Mouse (Mus musculus) testis, postnatal 10 days (tissue): ENCODE data around the gene Pou2f3.

Experiments
- DNase-seq: peaks from one replicate; pipeline ENCODE4 v3.0.0; 2021; ENCODE audit warnings: low spot score

Pou2f3 gene

GRCm38 (mm10) chr9:43210190-43210682 is at the start of gene Pou2f3:
Pou2f3 (minus strand) TSS chr9:43210369.
- peak; percentile 78 for DNase-seq

- no peak for DNase-seq
Measured at GRCm38 (mm10) chr9:43253271-43253681, 43.1 kb upstream of the Pou2f3 start.

GRCm38 (mm10) chr9:43252790-43253189 is 42.6 kb upstream of the Pou2f3 start:
- DNase-seq = no peak

GRCm38 (mm10) chr9:43251786-43252185 is 41.6 kb upstream of the Pou2f3 start:
- DNase-seq = no peak

GRCm38 (mm10) chr9:43246738-43247180 is 36.6 kb upstream of the Pou2f3 start:
- no peak for DNase-seq

GRCm38 (mm10) chr9:43245801-43246570 is 35.8 kb upstream of the Pou2f3 start:
- DNase-seq = no peak

- DNase-seq = no peak
Measured at GRCm38 (mm10) chr9:43242432-43242831, 32.3 kb upstream of the Pou2f3 start.

- DNase-seq = no peak
Measured at GRCm38 (mm10) chr9:43241970-43242369, 31.8 kb upstream of the Pou2f3 start.

GRCm38 (mm10) chr9:43241291-43241690 is 31.1 kb upstream of the Pou2f3 start:
- DNase-seq = no peak

GRCm38 (mm10) chr9:43240594-43240900 is 30.4 kb upstream of the Pou2f3 start:
- DNase-seq = no peak

- DNase-seq = peak; percentile 92
Measured at GRCm38 (mm10) chr9:43239712-43240593, 29.8 kb upstream of the Pou2f3 start, which contains the start of gene Oaf. Oaf (minus strand) TSS chr9:43239911.

GRCm38 (mm10) chr9:43238631-43239545 is 28.7 kb upstream of the Pou2f3 start:
- no peak for DNase-seq

GRCm38 (mm10) chr9:43238167-43238566 is 28.0 kb upstream of the Pou2f3 start:
- DNase-seq = no peak

GRCm38 (mm10) chr9:43237111-43237775 is 27.1 kb upstream of the Pou2f3 start:
- DNase-seq = no peak

GRCm38 (mm10) chr9:43236576-43236975 is 26.4 kb upstream of the Pou2f3 start:
- DNase-seq = no peak

GRCm38 (mm10) chr9:43236106-43236505 is 25.9 kb upstream of the Pou2f3 start:
- no peak for DNase-seq

- no peak for DNase-seq
Measured at GRCm38 (mm10) chr9:43235336-43235735, 25.2 kb upstream of the Pou2f3 start.

- no peak for DNase-seq
Measured at GRCm38 (mm10) chr9:43234496-43234895, 24.3 kb upstream of the Pou2f3 start.

- DNase-seq = no peak
Measured at GRCm38 (mm10) chr9:43233515-43233914, 23.3 kb upstream of the Pou2f3 start.

GRCm38 (mm10) chr9:43233044-43233443 is 22.9 kb upstream of the Pou2f3 start:
- DNase-seq = no peak

GRCm38 (mm10) chr9:43232286-43232685 is 22.1 kb upstream of the Pou2f3 start:
- no peak for DNase-seq
